In the genomic region with DNA sequence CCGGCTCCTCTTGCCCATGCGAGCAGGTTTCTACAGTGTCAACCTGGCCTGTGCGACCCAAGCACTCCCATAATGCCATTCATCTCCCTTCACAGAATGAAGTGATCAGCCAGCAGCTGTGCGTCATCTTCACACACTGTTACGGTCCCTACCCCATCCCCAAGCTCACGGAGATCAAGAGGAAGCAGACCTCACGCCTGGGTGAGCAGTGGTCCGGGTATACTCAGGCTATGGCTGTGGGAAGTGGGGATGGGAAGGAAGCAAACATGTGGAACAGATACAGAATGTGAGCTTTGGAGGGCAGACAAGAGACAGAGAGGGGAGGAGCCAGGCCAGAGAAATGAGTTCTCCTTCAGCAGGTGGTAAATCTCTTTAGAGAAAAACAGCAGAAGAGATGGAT, we compare ENCODE assay signal across 21 mouse cellular contexts.
"Had no signal": no experiment of that assay in that cellular context is flagged by ENCODE, and none has a peak within 500 bp of the region (broad histone marks: within the 10 kb centered on the region; RNA-seq: fewer than 3 reads in every experiment).

No protein-coding gene starts in this region.

- H3K4me2 ChIP-seq: limb, embryonic 13.5 days; liver, embryonic 12.5 days; liver, embryonic 15.5 days; midbrain, embryonic 12.5 days; midbrain, embryonic 15.5 days; neural tube, embryonic 13.5 days; stomach, embryonic 15.5 days had no signal

- DNase-seq: kidney, adult 11 months; kidney, postnatal 25 days; liver; lung, adult 18-20 months; lung, postnatal 14 days; retina, postnatal 1 day; right cerebral cortex, postnatal 25 days; spleen, adult 18-20 months; thymus, postnatal 25 days had no signal

- H3K36me3 ChIP-seq: limb, embryonic 10.5 days; limb, embryonic 13.5 days; liver, embryonic 12.5 days; liver, embryonic 15.5 days; midbrain, embryonic 12.5 days; midbrain, embryonic 15.5 days; neural tube, embryonic 13.5 days; stomach, embryonic 15.5 days had no signal

- H3K27me3 ChIP-seq: limb, embryonic 13.5 days; liver, embryonic 15.5 days; midbrain, embryonic 12.5 days; midbrain, embryonic 15.5 days; neural tube, embryonic 13.5 days; stomach, embryonic 15.5 days had no signal

- H3K27ac ChIP-seq: hindbrain, postnatal 0 days; layer of hippocampus, adult 2 months; limb, embryonic 10.5 days; limb, embryonic 13.5 days; liver, embryonic 12.5 days; liver, embryonic 15.5 days; macrophage; midbrain, embryonic 12.5 days; midbrain, embryonic 15.5 days; neural tube, embryonic 13.5 days; stomach, embryonic 15.5 days had no signal

- H3K4me1 ChIP-seq: liver, embryonic 12.5 days; liver, embryonic 15.5 days; midbrain, embryonic 12.5 days; midbrain, embryonic 15.5 days; neural tube, embryonic 13.5 days; stomach, embryonic 15.5 days had no signal

- H3K9ac ChIP-seq: limb, embryonic 13.5 days; liver, embryonic 12.5 days; liver, embryonic 15.5 days; midbrain, embryonic 12.5 days; midbrain, embryonic 15.5 days; neural tube, embryonic 13.5 days; stomach, embryonic 15.5 days had no signal

- ATAC-seq: hindbrain, postnatal 0 days; inflammation-experienced regulatory T-cells, adult 6 months; liver, embryonic 12.5 days; midbrain, embryonic 15.5 days had no signal

- H3K9me3 ChIP-seq: limb, embryonic 10.5 days; limb, embryonic 13.5 days; liver, embryonic 12.5 days; liver, embryonic 15.5 days; midbrain, embryonic 12.5 days; midbrain, embryonic 15.5 days; neural tube, embryonic 13.5 days; stomach, embryonic 15.5 days had no signal

- H3K4me3 ChIP-seq: layer of hippocampus, adult 2 months; limb, embryonic 10.5 days; limb, embryonic 13.5 days; liver, embryonic 12.5 days; liver, embryonic 15.5 days; midbrain, embryonic 12.5 days; midbrain, embryonic 15.5 days; neural tube, embryonic 13.5 days; stomach, embryonic 15.5 days had no signal
